Mouse (Mus musculus): ENCODE results near the gene Nptx1. TPM values are rescaled to one million over a fixed set of nuclear protein-coding genes. Genes with fewer than 3 reads are reported as not detected.

The Nptx1 gene
- polyA plus RNA-seq (2012; rRNA removed), result 8.5 and 8.8 TPM in 2 replicates

GRCm38 (mm10) chr11:119547183-119547921 is at the start of gene Nptx1:
Gene Nptx1 (minus strand): TSS chr11:119547753.

GRCm38 (mm10) chr11:119490861-119491689 is 56.5 kb downstream of the Nptx1 start, which contains the start of gene Endov:
Gene Endov (plus strand): TSS chr11:119491347.

Other genes with a start within 250 kb of the Nptx1 start
- 172 TPM in 2 replicates for gene Eif4a3, start 247.7 kb downstream of the Nptx1 start, polyA plus RNA-seq (2012; rRNA removed)
- gene Card14, start 240.0 kb downstream of the Nptx1 start, polyA plus RNA-seq (2012; rRNA removed), result 0.51 and 0.65 TPM in 2 replicates
- 2.5 and 2.6 TPM in 2 replicates for gene Sgsh, start 192.2 kb downstream of the Nptx1 start, polyA plus RNA-seq (2012; rRNA removed)
- 5.3 and 6.9 TPM in 2 replicates for gene Slc26a11, start 192.2 kb downstream of the Nptx1 start, polyA plus RNA-seq (2012; rRNA removed)
- gene Rnf213, start 154.7 kb downstream of the Nptx1 start, polyA plus RNA-seq (2012; rRNA removed), result 4.7 and 7.3 TPM in 2 replicates
- gene Endov, start 56.4 kb downstream of the Nptx1 start, polyA plus RNA-seq (2012; rRNA removed), result 20.5 and 21.3 TPM in 2 replicates
- 22.1 and 22.3 TPM in 2 replicates for gene Rptor, start 55.2 kb upstream of the Nptx1 start, polyA plus RNA-seq (2012; rRNA removed)

Measured in central nervous system, embryonic 18 days (tissue).